Mouse (Mus musculus) spleen, adult 2 months (tissue): ENCODE results near the gene Lce1a1. TPM values are rescaled to one million over a fixed set of nuclear protein-coding genes. Genes with fewer than 3 reads are reported as not detected.
"Not testable (repeated sequence)": the region's sequence is repeated elsewhere in the genome, so short reads cannot be mapped to it uniquely, and the experiment has no call there.

ENCODE experiments used
- DNase-seq, 2 experiments: peaks; one replicate each; pipeline versions ENCODE4 v3.0.0 to v3.0.0-alpha.2; 2012 to 2021; ENCODE audit warnings: low spot score in 2 of 2, low read depth in 1 of 2
- H3K27ac ChIP-seq: fragments of 200-500 bp; 2 replicates; pipeline ENCODE4 v1.5.1; 2012; ENCODE audit warnings: low read length, inconsistent platforms; ENCODE audit not compliant: insufficient read depth
- H3K27me3 ChIP-seq: fragments of 200-500 bp; 2 replicates; pipeline ENCODE4 v1.6.1; 2012; ENCODE audit warnings: mild to moderate bottlenecking, moderate library complexity, low read length, inconsistent platforms; ENCODE audit not compliant: control insufficient read depth, insufficient read depth
- H3K36me3 ChIP-seq: fragments of 200-500 bp; 2 replicates; pipeline ENCODE4 v1.6.1; 2012; ENCODE audit warnings: mild to moderate bottlenecking, low read length, inconsistent platforms; ENCODE audit not compliant: control insufficient read depth, insufficient read depth
- H3K4me1 ChIP-seq: fragments of 200-500 bp; 2 replicates; pipeline ENCODE4 v1.6.1; 2011; ENCODE audit warnings: inconsistent platforms; ENCODE audit not compliant: control insufficient read depth, insufficient read depth, insufficient read length
- H3K4me3 ChIP-seq: fragments of 200-500 bp; 2 replicates; pipeline ENCODE4 v1.5.1; 2011; ENCODE audit warnings: mild to moderate bottlenecking, inconsistent platforms; ENCODE audit not compliant: insufficient read depth, insufficient read length; ENCODE audit errors: extremely low read depth
- CTCF ChIP-seq: fragments of 200-500 bp; IDR thresholded peaks from 2 replicates; pipeline ENCODE4 v1.5.1; 2011; ENCODE audit warnings: mild to moderate bottlenecking, inconsistent platforms; ENCODE audit not compliant: insufficient read depth, insufficient read length, insufficient replicate concordance; ENCODE audit errors: extremely low read depth
- POLR2A ChIP-seq: fragments of 200-500 bp; IDR thresholded peaks from 2 replicates; pipeline ENCODE4 v1.6.1; 2011; ENCODE audit warnings: low read depth, low read length, inconsistent platforms
- WGBS: fragments of 180-500 bp; shearing (Covaris S2); methylation state at CpG from one replicate; pipeline ENCODE4 v1.1.7; 2018; 5-methylcytosine and 5-hydroxymethylcytosine counted together
- polyA plus RNA-seq: library from polyadenylated mRNA; depleted of rRNA; stranded (reverse); fragments of >200 nt; gene quantifications from 2 replicates; pipeline ENCODE4 v1.2.3, GENCODE M21; 2012; rRNA removed

Gene Lce1a1
- polyA plus RNA-seq = not detected in 2 replicates

- no peak for DNase-seq
- no peak for TF ChIP-seq POLR2A
- WGBS = 76% methylated on average over 1 of the region's 1 CpGs
- H3K4me1 ChIP-seq = no peaks in the 10 kb centered on the region
- no peaks in the 10 kb centered on the region for H3K27me3 ChIP-seq
- H3K4me3 ChIP-seq = no peak within 1 kb of the TSS
- no peaks in the 10 kb centered on the region for H3K36me3 ChIP-seq
- H3K27ac ChIP-seq = no peak within 1 kb of the TSS
These were observed at the start of gene Lce1a1 for GRCm38 (mm10) chr3:92648207-92648606. TSS of gene Lce1a1 (minus strand) at chr3:92648307.

GRCm38 (mm10) chr3:92694613-92695012, 46.5 kb upstream of the Lce1a1 start:
- no peak overlapping the region for H3K4me3 ChIP-seq
- DNase-seq = no peak
- no peaks in the 10 kb centered on the region for H3K27me3 ChIP-seq
- H3K27ac ChIP-seq = no peak overlapping the region
- H3K4me1 ChIP-seq = no peaks in the 10 kb centered on the region
- no peak for TF ChIP-seq CTCF
- no peak for TF ChIP-seq POLR2A
- 25% methylated on average over 1 of the region's 1 CpGs for WGBS
- no peaks in the 10 kb centered on the region for H3K36me3 ChIP-seq

GRCm38 (mm10) chr3:92691688-92692087, 43.6 kb upstream of the Lce1a1 start:
- no peak for TF ChIP-seq POLR2A
- no peak for TF ChIP-seq CTCF
- Histone ChIP-seq H3K4me1 (no peaks in the 10 kb centered on the region), H3K27ac (no peak overlapping the region), H3K4me3 (no peak overlapping the region), H3K27me3 (no peaks in the 10 kb centered on the region), H3K36me3 (no peaks in the 10 kb centered on the region)
- DNase-seq = no peak

GRCm38 (mm10) chr3:92689154-92689553, 41.0 kb upstream of the Lce1a1 start:
- DNase-seq = peak in 1 of 2 experiments; percentile 14
- WGBS = 84% methylated on average over 16 of the region's 16 CpGs
- H3K4me3 ChIP-seq, H3K27ac ChIP-seq, H3K4me1 ChIP-seq, H3K27me3 ChIP-seq, H3K36me3 ChIP-seq: not testable (repeated sequence)

- 65% methylated on average over 2 of the region's 2 CpGs for WGBS
- Histone ChIP-seq H3K27me3 (no peaks in the 10 kb centered on the region), H3K27ac (no peak within 1 kb of the TSS), H3K36me3 (no peaks in the 10 kb centered on the region), H3K4me3 (no peak within 1 kb of the TSS), H3K4me1 (no peaks in the 10 kb centered on the region)
- no peak for DNase-seq
- TF ChIP-seq POLR2A (no peak), CTCF (no peak)
These were observed 39.0 kb upstream of the Lce1a1 start, which contains the start of gene Lce1d for GRCm38 (mm10) chr3:92687110-92687509. TSS of gene Lce1d (minus strand) at chr3:92687210.

- no peaks in the 10 kb centered on the region for H3K27me3 ChIP-seq
- TF ChIP-seq CTCF = no peak
- TF ChIP-seq POLR2A = no peak
- no peak for DNase-seq
- no peaks in the 10 kb centered on the region for H3K4me1 ChIP-seq
- no peak within 1 kb of the TSS for H3K4me3 ChIP-seq
- H3K27ac ChIP-seq = no peak within 1 kb of the TSS
- H3K36me3 ChIP-seq = no peaks in the 10 kb centered on the region
- WGBS = 89% methylated on average over 4 of the region's 4 CpGs
These were observed 30.8 kb upstream of the Lce1a1 start, which contains the start of gene Lce1c for GRCm38 (mm10) chr3:92678947-92679346. TSS of gene Lce1c (plus strand) at chr3:92679247.

GRCm38 (mm10) chr3:92670215-92670614, 22.1 kb upstream of the Lce1a1 start, which contains the start of gene Lce1a2:
TSS of gene Lce1a2 (minus strand) at chr3:92670315.
- TF ChIP-seq POLR2A (no peak), CTCF (no peak)
- Histone ChIP-seq H3K4me3 (no peak within 1 kb of the TSS), H3K27me3 (no peaks in the 10 kb centered on the region), H3K4me1 (no peaks in the 10 kb centered on the region), H3K27ac (no peak within 1 kb of the TSS), H3K36me3 (no peaks in the 10 kb centered on the region)
- DNase-seq = no peak
